Mouse (Mus musculus) layer of hippocampus, adult 2 months (tissue): Measurements from ENCODE around the gene Rfng. TPM values are rescaled to one million over a fixed set of nuclear protein-coding genes. Genes with fewer than 3 reads are reported as not detected.

ENCODE experiments used
- DNase-seq, 2 experiments: peaks; one replicate each; pipeline ENCODE4 v3.0.0; 2022; ENCODE audit warnings: low spot score in 2 of 2
- H3K27ac ChIP-seq: fragments of 200-600 bp; 2 replicates; pipeline ENCODE4 v1.8.1; 2022
- H3K4me3 ChIP-seq: fragments of 200-600 bp; 2 replicates; pipeline ENCODE4 v1.8.1; 2022; ENCODE audit warnings: mild to moderate bottlenecking
- CTCF ChIP-seq: fragments of 200-600 bp; conservative IDR thresholded peaks from 2 replicates; pipeline ENCODE4 v1.8.1; 2022; ENCODE audit warnings: antibody characterized with exemption, mild to moderate bottlenecking, moderate library complexity
- total RNA-seq, 2 experiments: library from RNA; stranded (reverse); gene quantifications; 2 replicates each; pipeline ENCODE4 v1.2.3; 2021

Rfng gene
- total RNA-seq, 2 experiments from 2014 or later: 67.7 to 69.7 TPM

DNA sequence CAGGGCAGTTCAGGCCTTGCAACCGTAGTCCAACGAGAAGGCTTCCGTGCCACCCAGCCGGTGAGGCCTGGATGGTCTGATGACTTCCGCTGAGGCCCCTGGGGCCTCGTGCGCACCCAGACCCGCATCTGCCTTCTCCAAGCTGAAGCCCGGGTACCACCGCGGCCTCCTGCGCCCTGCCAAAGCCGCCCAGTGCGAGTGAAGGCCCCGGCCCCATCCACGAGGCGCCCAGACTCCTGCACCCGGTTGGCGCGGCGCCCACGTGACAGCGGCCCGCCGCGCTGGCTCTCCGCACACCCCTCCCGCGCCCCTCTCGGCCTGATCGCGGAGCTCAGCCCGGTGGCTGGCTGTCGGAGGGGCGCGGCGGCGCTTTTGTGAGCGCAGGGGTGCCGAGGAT, 39.5 kb upstream of the Rfng start:
- DNase-seq: no peak
- no peak for TF ChIP-seq CTCF
- Histone ChIP-seq H3K4me3 (peak overlapping the region; percentile 67), H3K27ac (peak overlapping the region; percentile 100)

- no peak for DNase-seq
- peak; percentile 18 for TF ChIP-seq CTCF
- peak overlapping the region; percentile 100 for H3K27ac ChIP-seq
- H3K4me3 ChIP-seq: peak overlapping the region; percentile 67
Measured at GRCm38 (mm10) chr11:120822831-120823550, 39.0 kb upstream of the Rfng start.

DNA sequence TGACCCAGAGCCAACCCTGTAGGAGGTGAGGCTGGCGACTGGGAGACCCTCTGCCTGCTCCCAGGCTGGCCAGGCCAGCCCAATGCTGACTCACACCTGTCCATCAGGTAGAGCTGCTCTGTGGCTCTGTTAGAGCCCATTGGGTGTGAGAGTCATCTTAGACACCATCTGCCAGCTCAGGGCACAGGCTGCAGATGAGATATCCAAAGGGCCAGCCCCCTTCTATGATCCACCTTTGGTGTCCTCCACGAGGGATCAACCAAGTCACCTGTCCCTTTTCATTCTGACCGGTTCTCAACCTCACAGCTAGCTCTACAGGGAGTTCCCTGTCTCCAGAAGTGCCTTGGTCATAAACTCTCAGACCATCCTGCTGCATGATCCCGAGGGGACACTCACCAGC, 38.3 kb upstream of the Rfng start:
- Histone ChIP-seq H3K27ac (no peak overlapping the region; the same call in 1 of the 2 replicates), H3K4me3 (peak overlapping the region; percentile 67)
- no peak for DNase-seq
- TF ChIP-seq CTCF: no peak

GRCm38 (mm10) chr11:120821076-120821922, 37.3 kb upstream of the Rfng start:
- H3K4me3 ChIP-seq: peak overlapping the region; percentile 67
- H3K27ac ChIP-seq: peak overlapping the region; percentile 39; the same call in 1 of the 2 replicates
- TF ChIP-seq CTCF: no peak

GRCm38 (mm10) chr11:120820546-120820945, 36.5 kb upstream of the Rfng start:
- no peak for TF ChIP-seq CTCF
- peak overlapping the region; percentile 67; the same call in 1 of the 2 replicates for H3K4me3 ChIP-seq
- H3K27ac ChIP-seq: peak overlapping the region; percentile 18; the same call in 1 of the 2 replicates
- DNase-seq: no peak

More at GRCm38 (mm10) chr11:120821076-120821922, 37.3 kb upstream of the Rfng start:
- no peak for DNase-seq

- no peak for TF ChIP-seq CTCF
- DNase-seq: no peak
- Histone ChIP-seq H3K4me3 (no peak overlapping the region), H3K27ac (no peak overlapping the region)
Measured at GRCm38 (mm10) chr11:120819556-120819955, 35.5 kb upstream of the Rfng start.

GRCm38 (mm10) chr11:120818251-120818650, 34.2 kb upstream of the Rfng start:
- TF ChIP-seq CTCF: no peak
- no peak for DNase-seq
- H3K4me3 ChIP-seq: no peak overlapping the region
- H3K27ac ChIP-seq: no peak overlapping the region

GRCm38 (mm10) chr11:120817358-120817757, 33.4 kb upstream of the Rfng start:
- Histone ChIP-seq H3K27ac (no peak overlapping the region), H3K4me3 (no peak overlapping the region)
- no peak for TF ChIP-seq CTCF
- no peak for DNase-seq

- TF ChIP-seq CTCF: no peak
- no peak overlapping the region for H3K27ac ChIP-seq
- no peak overlapping the region for H3K4me3 ChIP-seq
- peak in 1 of 2 experiments; percentile 47 for DNase-seq
Measured at GRCm38 (mm10) chr11:120812068-120812467, 28.1 kb upstream of the Rfng start.

DNA sequence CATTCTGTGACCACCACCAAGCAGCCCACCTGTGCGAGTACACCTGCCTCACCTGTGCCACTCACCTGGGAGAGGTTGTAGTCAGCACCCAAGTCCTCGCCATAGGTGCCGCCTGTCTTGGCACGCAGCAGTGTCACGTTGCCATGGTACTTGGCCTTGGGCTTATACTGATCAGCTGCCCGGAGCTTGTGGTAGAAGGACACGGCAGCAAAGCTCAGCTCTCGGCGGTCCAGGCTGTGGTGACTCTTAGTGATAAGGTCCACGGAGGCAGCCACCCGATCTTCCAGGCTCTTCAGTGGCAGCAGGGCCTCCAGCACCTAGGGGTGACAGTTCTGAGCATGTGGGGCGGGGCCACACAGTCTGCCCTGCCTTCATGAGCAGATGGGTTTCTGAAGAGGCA, 24.0 kb upstream of the Rfng start:
- no peak overlapping the region for H3K4me3 ChIP-seq
- TF ChIP-seq CTCF: no peak
- no peak for DNase-seq
- H3K27ac ChIP-seq: no peak overlapping the region

GRCm38 (mm10) chr11:120805375-120806298, 21.6 kb upstream of the Rfng start:
- DNase-seq: no peak
- H3K4me3 ChIP-seq: no peak overlapping the region
- no peak overlapping the region for H3K27ac ChIP-seq
- no peak for TF ChIP-seq CTCF

GRCm38 (mm10) chr11:120804769-120805168, 20.8 kb upstream of the Rfng start:
- no peak for DNase-seq
- TF ChIP-seq CTCF: no peak
- no peak overlapping the region for H3K4me3 ChIP-seq
- H3K27ac ChIP-seq: no peak overlapping the region
